Mouse (Mus musculus): ENCODE results near the gene Arhgef3. TPM values are rescaled to one million over a fixed set of nuclear protein-coding genes. Genes with fewer than 3 reads are reported as not detected.

Arhgef3 gene
- polyA plus RNA-seq, 1 experiment from 2014 or later: 19.6 TPM

GRCm38 (mm10) chr14:27396424-27396823, 281.7 kb downstream of the Arhgef3 start:
- H3K4me3 ChIP-seq (ENCODE audit: low read length): no peak overlapping the region
- no peak overlapping the region for H3K4me2 ChIP-seq (replicated peaks; ENCODE audit: low read depth, low read length)
- ATAC-seq (ENCODE audit: low FRiP score, low TSS enrichment): no peak
- no peaks in the 10 kb centered on the region for H3K36me3 ChIP-seq (ENCODE audit: insufficient read depth, low read length)
- H3K27me3 ChIP-seq (ENCODE audit: insufficient read depth, low read length): no peaks in the 10 kb centered on the region
- no peak overlapping the region for H3K27ac ChIP-seq (ENCODE audit: low read length)
- H3K9me3 ChIP-seq (ENCODE audit: low read length): no peaks in the 10 kb centered on the region
- peaks cover 6% of the 10 kb centered on the region; the same call in 1 of the 2 replicates for H3K4me1 ChIP-seq (ENCODE audit: insufficient read depth, low read length)
- H3K9ac ChIP-seq (replicated peaks; ENCODE audit: low read length): no peak overlapping the region
- 81% methylated on average over 7 of the region's 7 CpGs for WGBS

- no peak overlapping the region for H3K4me2 ChIP-seq (replicated peaks; ENCODE audit: low read depth, low read length)
- no peak overlapping the region for H3K9ac ChIP-seq (replicated peaks; ENCODE audit: low read length)
- no peaks in the 10 kb centered on the region for H3K27me3 ChIP-seq (ENCODE audit: insufficient read depth, low read length)
- ATAC-seq (ENCODE audit: low FRiP score, low TSS enrichment): no peak
- no peak overlapping the region for H3K27ac ChIP-seq (ENCODE audit: low read length)
- no peaks in the 10 kb centered on the region for H3K9me3 ChIP-seq (ENCODE audit: low read length)
- 83% methylated on average over 6 of the region's 6 CpGs for WGBS
- H3K36me3 ChIP-seq (ENCODE audit: insufficient read depth, low read length): no peaks in the 10 kb centered on the region
- H3K4me1 ChIP-seq (ENCODE audit: insufficient read depth, low read length): peaks cover 6% of the 10 kb centered on the region; the same call in 1 of the 2 replicates
- H3K4me3 ChIP-seq (ENCODE audit: low read length): no peak overlapping the region
These were observed 282.8 kb downstream of the Arhgef3 start for GRCm38 (mm10) chr14:27397526-27397925.

- H3K4me3 ChIP-seq (ENCODE audit: low read length): no peak overlapping the region
- no peaks in the 10 kb centered on the region for H3K4me1 ChIP-seq (ENCODE audit: insufficient read depth, low read length)
- H3K27ac ChIP-seq (ENCODE audit: low read length): no peak overlapping the region
- H3K4me2 ChIP-seq (replicated peaks; ENCODE audit: low read depth, low read length): no peak overlapping the region
- no peaks in the 10 kb centered on the region for H3K9me3 ChIP-seq (ENCODE audit: low read length)
- no peaks in the 10 kb centered on the region for H3K27me3 ChIP-seq (ENCODE audit: insufficient read depth, low read length)
- WGBS: 82% methylated on average over 6 of the region's 6 CpGs
- peaks cover 6% of the 10 kb centered on the region; the same call in 1 of the 2 replicates for H3K36me3 ChIP-seq (ENCODE audit: insufficient read depth, low read length)
- ATAC-seq (ENCODE audit: low FRiP score, low TSS enrichment): no peak
- no peak overlapping the region for H3K9ac ChIP-seq (replicated peaks; ENCODE audit: low read length)
These were observed 285.8 kb downstream of the Arhgef3 start for GRCm38 (mm10) chr14:27400495-27400894.

GRCm38 (mm10) chr14:27401717-27402278, 287.1 kb downstream of the Arhgef3 start:
- no peak overlapping the region for H3K4me2 ChIP-seq (replicated peaks; ENCODE audit: low read depth, low read length)
- H3K4me3 ChIP-seq (ENCODE audit: low read length): no peak overlapping the region
- no peak for ATAC-seq (ENCODE audit: low FRiP score, low TSS enrichment)
- no peaks in the 10 kb centered on the region for H3K27me3 ChIP-seq (ENCODE audit: insufficient read depth, low read length)
- peaks cover 6% of the 10 kb centered on the region; the same call in 1 of the 2 replicates for H3K36me3 ChIP-seq (ENCODE audit: insufficient read depth, low read length)
- peaks cover 6% of the 10 kb centered on the region; the same call in 1 of the 2 replicates for H3K9me3 ChIP-seq (ENCODE audit: low read length)
- H3K4me1 ChIP-seq (ENCODE audit: insufficient read depth, low read length): no peaks in the 10 kb centered on the region
- H3K27ac ChIP-seq (ENCODE audit: low read length): no peak overlapping the region
- no peak overlapping the region for H3K9ac ChIP-seq (replicated peaks; ENCODE audit: low read length)
- WGBS: 81% methylated on average over 12 of the region's 12 CpGs

- Histone ChIP-seq H3K27me3 (ENCODE audit: insufficient read depth, low read length) (no peaks in the 10 kb centered on the region), H3K9me3 (ENCODE audit: low read length) (peaks cover 6% of the 10 kb centered on the region; the same call in 1 of the 2 replicates), H3K27ac (ENCODE audit: low read length) (no peak overlapping the region), H3K4me3 (ENCODE audit: low read length) (no peak overlapping the region), H3K9ac (replicated peaks; ENCODE audit: low read length) (no peak overlapping the region), H3K4me2 (replicated peaks; ENCODE audit: low read depth, low read length) (no peak overlapping the region), H3K4me1 (ENCODE audit: insufficient read depth, low read length) (no peaks in the 10 kb centered on the region), H3K36me3 (ENCODE audit: insufficient read depth, low read length) (peaks cover 6% of the 10 kb centered on the region; the same call in 1 of the 2 replicates)
- no peak for ATAC-seq (ENCODE audit: low FRiP score, low TSS enrichment)
- whole genome bisulfite sequencing: 64% methylated on average over 10 of the region's 10 CpGs
These were observed 287.9 kb downstream of the Arhgef3 start for GRCm38 (mm10) chr14:27402332-27403250.

- WGBS: 86% methylated on average over 4 of the region's 4 CpGs
- Histone ChIP-seq H3K27me3 (ENCODE audit: insufficient read depth, low read length) (no peaks in the 10 kb centered on the region), H3K4me1 (ENCODE audit: insufficient read depth, low read length) (no peaks in the 10 kb centered on the region), H3K9ac (replicated peaks; ENCODE audit: low read length) (no peak overlapping the region), H3K9me3 (ENCODE audit: low read length) (peaks cover 6% of the 10 kb centered on the region; the same call in 1 of the 2 replicates), H3K4me2 (replicated peaks; ENCODE audit: low read depth, low read length) (no peak overlapping the region), H3K4me3 (ENCODE audit: low read length) (no peak overlapping the region), H3K36me3 (ENCODE audit: insufficient read depth, low read length) (peaks cover 6% of the 10 kb centered on the region; the same call in 1 of the 2 replicates), H3K27ac (ENCODE audit: low read length) (no peak overlapping the region)
- no peak for ATAC-seq (ENCODE audit: low FRiP score, low TSS enrichment)
These were observed 290.8 kb downstream of the Arhgef3 start for GRCm38 (mm10) chr14:27405452-27405851.

- Histone ChIP-seq H3K27me3 (ENCODE audit: insufficient read depth, low read length) (no peaks in the 10 kb centered on the region), H3K9ac (replicated peaks; ENCODE audit: low read length) (no peak overlapping the region), H3K27ac (ENCODE audit: low read length) (no peak overlapping the region), H3K4me3 (ENCODE audit: low read length) (no peak overlapping the region), H3K9me3 (ENCODE audit: low read length) (peaks cover 6% of the 10 kb centered on the region; the same call in 1 of the 2 replicates), H3K4me2 (replicated peaks; ENCODE audit: low read depth, low read length) (no peak overlapping the region), H3K36me3 (ENCODE audit: insufficient read depth, low read length) (peaks cover 6% of the 10 kb centered on the region; the same call in 1 of the 2 replicates), H3K4me1 (ENCODE audit: insufficient read depth, low read length) (no peaks in the 10 kb centered on the region)
- no peak for ATAC-seq (ENCODE audit: low FRiP score, low TSS enrichment)
- 90% methylated on average over 2 of the region's 2 CpGs for WGBS
These were observed 291.2 kb downstream of the Arhgef3 start for GRCm38 (mm10) chr14:27405947-27406346.

- Histone ChIP-seq H3K9ac (replicated peaks; ENCODE audit: low read length) (no peak overlapping the region), H3K27ac (ENCODE audit: low read length) (no peak overlapping the region), H3K4me2 (replicated peaks; ENCODE audit: low read depth, low read length) (no peak overlapping the region), H3K27me3 (ENCODE audit: insufficient read depth, low read length) (no peaks in the 10 kb centered on the region), H3K9me3 (ENCODE audit: low read length) (peaks cover 6% of the 10 kb centered on the region; the same call in 1 of the 2 replicates), H3K4me1 (ENCODE audit: insufficient read depth, low read length) (no peaks in the 10 kb centered on the region), H3K36me3 (ENCODE audit: insufficient read depth, low read length) (peaks cover 6% of the 10 kb centered on the region; the same call in 1 of the 2 replicates), H3K4me3 (ENCODE audit: low read length) (no peak overlapping the region)
- ATAC-seq (ENCODE audit: low FRiP score, low TSS enrichment): no peak
- WGBS: 84% methylated on average over 3 of the region's 3 CpGs
These were observed 293.5 kb downstream of the Arhgef3 start for GRCm38 (mm10) chr14:27408240-27408639.

GRCm38 (mm10) chr14:27409662-27410061, 295.0 kb downstream of the Arhgef3 start:
- 95% methylated on average over 3 of the region's 3 CpGs for WGBS
- ATAC-seq (ENCODE audit: low FRiP score, low TSS enrichment): no peak
- H3K9me3 ChIP-seq (ENCODE audit: low read length): peaks cover 6% of the 10 kb centered on the region; the same call in 1 of the 2 replicates
- no peaks in the 10 kb centered on the region for H3K4me1 ChIP-seq (ENCODE audit: insufficient read depth, low read length)
- H3K27me3 ChIP-seq (ENCODE audit: insufficient read depth, low read length): no peaks in the 10 kb centered on the region
- H3K27ac ChIP-seq (ENCODE audit: low read length): no peak overlapping the region
- H3K36me3 ChIP-seq (ENCODE audit: insufficient read depth, low read length): no peaks in the 10 kb centered on the region
- H3K4me2 ChIP-seq (replicated peaks; ENCODE audit: low read depth, low read length): no peak overlapping the region
- H3K4me3 ChIP-seq (ENCODE audit: low read length): no peak overlapping the region
- H3K9ac ChIP-seq (replicated peaks; ENCODE audit: low read length): no peak overlapping the region
